Mouse (Mus musculus) kidney, adult 2 months (tissue): Measurements from ENCODE around the gene Snd1.
"Not testable (repeated sequence)": the region's sequence is repeated elsewhere in the genome, so short reads cannot be mapped to it uniquely, and the experiment has no call there.

Experiments used
- CTCF ChIP-seq: fragments of 200-500 bp; conservative IDR thresholded peaks from 2 replicates; pipeline ENCODE4 v1.5.1; 2011; ENCODE audit warnings: low read depth, mild to moderate bottlenecking, control low read depth, low read length, moderate library complexity, mixed read lengths; ENCODE audit not compliant: insufficient read depth, insufficient read length
- POLR2A ChIP-seq: fragments of 200-500 bp; IDR thresholded peaks from one replicate; pipeline ENCODE4 v1.6.1; 2011; ENCODE audit warnings: low read depth, low read length, control low read depth

- TF ChIP-seq CTCF, POLR2A: not testable (repeated sequence)
Observed at GRCm38 (mm10) chr6:28927987-28928386, 453.0 kb downstream of the Snd1 start.
